Mouse (Mus musculus) liver, postnatal 0 days (tissue): ENCODE measurements around the gene Ebf3. TPM values are rescaled to one million over a fixed set of nuclear protein-coding genes. Genes with fewer than 3 reads are reported as not detected.

Source experiments
- ATAC-seq: fragments of 200-750 bp; cut with Nextera tagmentation; 2 replicates; pipeline ENCODE4 v1.8.0; 2017; ENCODE audit warnings: mild to moderate bottlenecking, moderate library complexity
- DNase-seq: peaks from one replicate; pipeline ENCODE4 v3.0.0-alpha.2; 2016
- H3K27ac ChIP-seq: fragments of 300-500 bp; sonication (generic); 2 replicates; pipeline ENCODE4 v1.5.1; 2014; ENCODE audit warnings: antibody characterized with exemption, moderate library complexity, mild to moderate bottlenecking, low read depth
- H3K27me3 ChIP-seq: fragments of 300-500 bp; sonication (generic); 2 replicates; pipeline ENCODE4 v1.6.1; 2014; ENCODE audit warnings: low read length, control low read depth, mixed read lengths; ENCODE audit not compliant: insufficient read depth
- H3K36me3 ChIP-seq: fragments of 300-500 bp; sonication (generic); replicated peaks from 2 replicates; pipeline ENCODE4 v1.6.1; 2014; ENCODE audit warnings: mild to moderate bottlenecking, control low read depth, low read length, moderate library complexity, mixed read lengths; ENCODE audit not compliant: insufficient read depth
- H3K4me1 ChIP-seq: fragments of 300-500 bp; sonication (generic); 2 replicates; pipeline ENCODE4 v1.6.1; 2014; ENCODE audit warnings: antibody characterized with exemption, mild to moderate bottlenecking, control low read depth; ENCODE audit not compliant: insufficient read depth
- H3K4me2 ChIP-seq: fragments of 300-500 bp; sonication (generic); 2 replicates; pipeline ENCODE4 v1.6.1; 2014; ENCODE audit warnings: low read depth, mild to moderate bottlenecking, low read length, moderate library complexity, mixed read lengths
- H3K4me3 ChIP-seq: fragments of 300-500 bp; sonication (generic); 2 replicates; pipeline ENCODE4 v1.5.1; 2014; ENCODE audit warnings: low read depth, low read length
- H3K9ac ChIP-seq: fragments of 300-500 bp; sonication (generic); replicated peaks from 2 replicates; pipeline ENCODE4 v1.6.1; 2014; ENCODE audit warnings: mild to moderate bottlenecking, moderate library complexity
- H3K9me3 ChIP-seq: fragments of 300-500 bp; sonication (generic); 2 replicates; pipeline ENCODE4 v1.6.1; 2016; ENCODE audit warnings: mild to moderate bottlenecking, control low read depth, low read length, mixed read lengths
- CTCF ChIP-seq: sonication (generic); IDR thresholded peaks from 2 replicates; pipeline ENCODE4 v1.5.1; 2016; ENCODE audit warnings: antibody characterized with exemption, low read depth
- EP300 ChIP-seq: IDR thresholded peaks from 2 replicates; pipeline ENCODE4 v1.6.1; 2016; ENCODE audit warnings: antibody characterized with exemption, low read depth, mild to moderate bottlenecking
- WGBS: fragments of 180-500 bp; shearing (Covaris S2); extraction: QIAGEN DNeasy Blood & Tissue Kit; methylation state at CpG from one replicate; pipeline ENCODE4 v1.1.7; 2014; ENCODE audit not compliant: insufficient replicate concordance; 5-methylcytosine and 5-hydroxymethylcytosine counted together
- polyA plus RNA-seq: library from polyadenylated mRNA; unstranded; fragments of >200 nt; fragmentation: Nextera tagmentation; extraction: Ambion mirVana; gene quantifications from 2 replicates; pipeline ENCODE4 v1.2.1, GENCODE M21; 2015

Ebf3 gene
- polyA plus RNA-seq, 1 experiment from 2014 or later: not detected

GRCm38 (mm10) chr7:137309071-137310066 lies 4.9 kb downstream of the Ebf3 start:
- Histone ChIP-seq H3K27me3 (peaks cover 91% of the 10 kb centered on the region), H3K4me3 (peak overlapping the region; percentile 13; the same call in 1 of the 2 replicates), H3K4me1 (peaks cover 15% of the 10 kb centered on the region), H3K4me2 (0 out of 2 replicates have a peak overlapping the region, but pooled peaks have one; percentile 7), H3K27ac (no peak overlapping the region), H3K36me3 (no peaks in the 10 kb centered on the region), H3K9ac (no peak overlapping the region), H3K9me3 (no peaks in the 10 kb centered on the region)
- ATAC-seq: no peak
- no peak for TF ChIP-seq EP300
- no peak for TF ChIP-seq CTCF
- no peak for DNase-seq
- 2% methylated on average over 89 of the region's 93 CpGs for WGBS

- Histone ChIP-seq H3K4me1 (peaks cover 10% of the 10 kb centered on the region), H3K36me3 (no peaks in the 10 kb centered on the region), H3K9me3 (no peaks in the 10 kb centered on the region), H3K4me2 (no peak overlapping the region), H3K4me3 (no peak overlapping the region), H3K27me3 (peaks cover 89% of the 10 kb centered on the region), H3K9ac (no peak overlapping the region), H3K27ac (no peak overlapping the region)
- TF ChIP-seq CTCF (no peak), EP300 (no peak)
- ATAC-seq (no peak), DNase-seq (no peak)
- 27% methylated on average over 19 of the region's 19 CpGs for WGBS
These were observed 5.9 kb downstream of the Ebf3 start for GRCm38 (mm10) chr7:137308061-137309060.

- TF ChIP-seq CTCF (no peak), EP300 (no peak)
- Histone ChIP-seq H3K9me3 (no peaks in the 10 kb centered on the region), H3K4me2 (no peak overlapping the region), H3K27ac (no peak overlapping the region), H3K4me1 (0 out of 2 replicates have a peak, but pooled peaks cover 5% of the 10 kb centered on the region), H3K4me3 (no peak overlapping the region), H3K36me3 (no peaks in the 10 kb centered on the region), H3K9ac (no peak overlapping the region), H3K27me3 (peaks cover 78% of the 10 kb centered on the region)
- DNase-seq: no peak
- no peak for ATAC-seq
- WGBS: 29% methylated on average over 8 of the region's 8 CpGs
These were observed 7.1 kb downstream of the Ebf3 start for GRCm38 (mm10) chr7:137307131-137307530.

- no peak for DNase-seq
- 48% methylated on average over 9 of the region's 9 CpGs for WGBS
- Histone ChIP-seq H3K4me3 (no peak overlapping the region), H3K36me3 (no peaks in the 10 kb centered on the region), H3K9me3 (no peaks in the 10 kb centered on the region), H3K27me3 (peaks cover 77% of the 10 kb centered on the region), H3K27ac (no peak overlapping the region), H3K4me2 (no peak overlapping the region), H3K9ac (no peak overlapping the region), H3K4me1 (0 out of 2 replicates have a peak, but pooled peaks cover 5% of the 10 kb centered on the region)
- ATAC-seq: no peak
- no peak for TF ChIP-seq EP300
- TF ChIP-seq CTCF: no peak
These were observed 8.1 kb downstream of the Ebf3 start for GRCm38 (mm10) chr7:137306127-137306526.

GRCm38 (mm10) chr7:137303776-137304171 lies 10.5 kb downstream of the Ebf3 start:
- H3K36me3 ChIP-seq: no peaks in the 10 kb centered on the region
- DNase-seq (no peak), ATAC-seq (no peak)
- peaks cover 75% of the 10 kb centered on the region for H3K27me3 ChIP-seq
- no peak overlapping the region for H3K4me3 ChIP-seq
- no peaks in the 10 kb centered on the region for H3K9me3 ChIP-seq
- no peak overlapping the region for H3K27ac ChIP-seq
- no peaks in the 10 kb centered on the region for H3K4me1 ChIP-seq
- TF ChIP-seq EP300 (no peak), CTCF (no peak)
- H3K9ac ChIP-seq: no peak overlapping the region
- H3K4me2 ChIP-seq: no peak overlapping the region
- 47% methylated on average over 10 of the region's 10 CpGs for WGBS
